Mouse (Mus musculus): Measurements from ENCODE around the gene Pbx2. TPM values are rescaled to one million over a fixed set of nuclear protein-coding genes. Genes with fewer than 3 reads are reported as not detected.

Gene Pbx2
- polyA plus RNA-seq, 1 experiment from 2014 or later: 17.5 TPM

- peaks cover 74% of the 10 kb centered on the region for H3K4me1 ChIP-seq
- 16% methylated on average over 5 of the region's 5 CpGs for WGBS
- no peaks in the 10 kb centered on the region for H3K9me3 ChIP-seq (replicated peaks)
- peaks cover 55% of the 10 kb centered on the region for H3K27me3 ChIP-seq (ENCODE audit: low read depth, poor library complexity, severe bottlenecking)
- H3K4me3 ChIP-seq: peak overlapping the region; percentile 64
- DNase-seq (ENCODE audit: low spot score): no peak
- H3K27ac ChIP-seq (replicated peaks): peak overlapping the region; percentile 94
- peaks cover 11% of the 10 kb centered on the region for H3K36me3 ChIP-seq
Observed at GRCm38 (mm10) chr17:34628644-34628967, 37.5 kb downstream of the Pbx2 start.

- Histone ChIP-seq H3K4me1 (peaks cover 74% of the 10 kb centered on the region), H3K27me3 (ENCODE audit: low read depth, poor library complexity, severe bottlenecking) (peaks cover 59% of the 10 kb centered on the region), H3K36me3 (peaks cover 9% of the 10 kb centered on the region), H3K27ac (replicated peaks) (peak within 1 kb of the TSS; percentile 94), H3K4me3 (peak within 1 kb of the TSS; percentile 64), H3K9me3 (replicated peaks) (no peaks in the 10 kb centered on the region)
- WGBS: under 1% methylated on average over 16 of the region's 16 CpGs
- peak; percentile 63 for DNase-seq (ENCODE audit: low spot score)
Observed at GRCm38 (mm10) chr17:34629221-34629751, 38.2 kb downstream of the Pbx2 start, which contains the start of gene Prrt1. Gene Prrt1, plus strand, starts transcription at chr17:34629533.

GRCm38 (mm10) chr17:34629796-34630603 is 38.9 kb downstream of the Pbx2 start:
- no peak for DNase-seq (ENCODE audit: low spot score)
- Histone ChIP-seq H3K4me3 (peak overlapping the region; percentile 64), H3K27me3 (ENCODE audit: low read depth, poor library complexity, severe bottlenecking) (peaks cover 59% of the 10 kb centered on the region), H3K36me3 (peaks cover 8% of the 10 kb centered on the region), H3K27ac (replicated peaks) (0 out of 2 replicates have a peak overlapping the region, but pooled peaks have one; percentile 94), H3K9me3 (replicated peaks) (no peaks in the 10 kb centered on the region), H3K4me1 (peaks cover 74% of the 10 kb centered on the region)
- WGBS: 14% methylated on average over 12 of the region's 12 CpGs

- H3K4me3 ChIP-seq: peak overlapping the region; percentile 64
- peaks cover 71% of the 10 kb centered on the region for H3K4me1 ChIP-seq
- H3K9me3 ChIP-seq (replicated peaks): no peaks in the 10 kb centered on the region
- H3K27me3 ChIP-seq (ENCODE audit: low read depth, poor library complexity, severe bottlenecking): peaks cover 59% of the 10 kb centered on the region
- DNase-seq (ENCODE audit: low spot score): no peak
- 3% methylated on average over 48 of the region's 48 CpGs for WGBS
- peak overlapping the region; percentile 75 for H3K27ac ChIP-seq (replicated peaks)
- H3K36me3 ChIP-seq: no peaks in the 10 kb centered on the region
Observed at GRCm38 (mm10) chr17:34630761-34631301, 39.8 kb downstream of the Pbx2 start.

- no peaks in the 10 kb centered on the region for H3K9me3 ChIP-seq (replicated peaks)
- 3% methylated on average over 12 of the region's 12 CpGs for WGBS
- DNase-seq (ENCODE audit: low spot score): no peak
- H3K4me1 ChIP-seq: peaks cover 63% of the 10 kb centered on the region
- peaks cover 59% of the 10 kb centered on the region for H3K27me3 ChIP-seq (ENCODE audit: low read depth, poor library complexity, severe bottlenecking)
- no peaks in the 10 kb centered on the region for H3K36me3 ChIP-seq
- peak overlapping the region; percentile 64 for H3K27ac ChIP-seq (replicated peaks)
- H3K4me3 ChIP-seq: peak overlapping the region; percentile 64
Observed at GRCm38 (mm10) chr17:34631647-34632046, 40.6 kb downstream of the Pbx2 start.

GRCm38 (mm10) chr17:34632261-34632691 is 41.2 kb downstream of the Pbx2 start:
- peak; percentile 54 for DNase-seq (ENCODE audit: low spot score)
- peaks cover 59% of the 10 kb centered on the region for H3K27me3 ChIP-seq (ENCODE audit: low read depth, poor library complexity, severe bottlenecking)
- under 1% methylated on average over 26 of the region's 26 CpGs for WGBS
- H3K36me3 ChIP-seq: no peaks in the 10 kb centered on the region
- H3K4me1 ChIP-seq: peaks cover 58% of the 10 kb centered on the region
- peak overlapping the region; percentile 64 for H3K4me3 ChIP-seq
- H3K9me3 ChIP-seq (replicated peaks): no peaks in the 10 kb centered on the region
- peak overlapping the region; percentile 64 for H3K27ac ChIP-seq (replicated peaks)

GRCm38 (mm10) chr17:34635671-34636070 is 44.6 kb downstream of the Pbx2 start:
- Histone ChIP-seq H3K27ac (replicated peaks) (no peak overlapping the region), H3K9me3 (replicated peaks) (no peaks in the 10 kb centered on the region), H3K36me3 (no peaks in the 10 kb centered on the region), H3K4me1 (peaks cover 28% of the 10 kb centered on the region), H3K27me3 (ENCODE audit: low read depth, poor library complexity, severe bottlenecking) (peaks cover 33% of the 10 kb centered on the region), H3K4me3 (no peak overlapping the region)
- 80% methylated on average over 2 of the region's 2 CpGs for WGBS
- no peak for DNase-seq (ENCODE audit: low spot score)

GRCm38 (mm10) chr17:34637459-34637858 is 46.4 kb downstream of the Pbx2 start:
- H3K27me3 ChIP-seq (ENCODE audit: low read depth, poor library complexity, severe bottlenecking): peaks cover 16% of the 10 kb centered on the region
- 60% methylated on average over 3 of the region's 3 CpGs for WGBS
- H3K9me3 ChIP-seq (replicated peaks): no peaks in the 10 kb centered on the region
- H3K36me3 ChIP-seq: no peaks in the 10 kb centered on the region
- DNase-seq (ENCODE audit: low spot score): no peak
- H3K27ac ChIP-seq (replicated peaks): 0 out of 2 replicates have a peak overlapping the region, but pooled peaks have one; percentile 5
- peaks cover 20% of the 10 kb centered on the region for H3K4me1 ChIP-seq
- H3K4me3 ChIP-seq: no peak overlapping the region

- Histone ChIP-seq H3K9me3 (replicated peaks) (no peaks in the 10 kb centered on the region), H3K4me3 (no peak overlapping the region), H3K4me1 (peaks cover 13% of the 10 kb centered on the region), H3K27ac (replicated peaks) (0 out of 2 replicates have a peak overlapping the region, but pooled peaks have one; percentile 85), H3K36me3 (no peaks in the 10 kb centered on the region), H3K27me3 (ENCODE audit: low read depth, poor library complexity, severe bottlenecking) (no peaks in the 10 kb centered on the region)
- WGBS: 86% methylated on average over 7 of the region's 7 CpGs
- no peak for DNase-seq (ENCODE audit: low spot score)
Observed at GRCm38 (mm10) chr17:34639461-34640255, 48.6 kb downstream of the Pbx2 start.

GRCm38 (mm10) chr17:34640778-34641601 is 49.9 kb downstream of the Pbx2 start:
- WGBS: 18% methylated on average over 11 of the region's 11 CpGs
- Histone ChIP-seq H3K27ac (replicated peaks) (peak overlapping the region; percentile 85), H3K4me3 (peak overlapping the region; percentile 29)

GRCm38 (mm10) chr17:34641945-34642344 is 50.9 kb downstream of the Pbx2 start:
- DNase-seq (ENCODE audit: low spot score): no peak
- H3K4me3 ChIP-seq: no peak overlapping the region
- peaks cover 11% of the 10 kb centered on the region for H3K36me3 ChIP-seq
- peaks cover 33% of the 10 kb centered on the region for H3K4me1 ChIP-seq
- WGBS: 90% methylated on average over 3 of the region's 3 CpGs
- no peaks in the 10 kb centered on the region for H3K9me3 ChIP-seq (replicated peaks)
- H3K27me3 ChIP-seq (ENCODE audit: low read depth, poor library complexity, severe bottlenecking): no peaks in the 10 kb centered on the region
- H3K27ac ChIP-seq (replicated peaks): peak overlapping the region; percentile 85; the same call in 1 of the 2 replicates

More at GRCm38 (mm10) chr17:34640778-34641601, 49.9 kb downstream of the Pbx2 start:
- no peaks in the 10 kb centered on the region for H3K27me3 ChIP-seq (ENCODE audit: low read depth, poor library complexity, severe bottlenecking)
- peaks cover 6% of the 10 kb centered on the region for H3K36me3 ChIP-seq
- peak; percentile 57 for DNase-seq (ENCODE audit: low spot score)
- peaks cover 26% of the 10 kb centered on the region for H3K4me1 ChIP-seq
- H3K9me3 ChIP-seq (replicated peaks): no peaks in the 10 kb centered on the region

Data from midbrain, embryonic 10.5 days (tissue).